Mouse (Mus musculus): ENCODE results near the gene Dzank1. TPM values are rescaled to one million over a fixed set of nuclear protein-coding genes. Genes with fewer than 3 reads are reported as not detected.

Gene Dzank1
- polyA plus RNA-seq, 1 experiment from 2014 or later, result 0.47 TPM

GRCm38 (mm10) chr2:144441386-144441915 lies 85.8 kb downstream of the Dzank1 start:
- no peak overlapping the region for H3K4me3 ChIP-seq (ENCODE audit: low read depth, low read length)
- no peaks in the 10 kb centered on the region for H3K4me1 ChIP-seq (replicated peaks; ENCODE audit: control insufficient read depth, insufficient read depth, low read length)
- 48% methylated on average over 11 of the region's 11 CpGs for WGBS
- no peak overlapping the region for H3K4me2 ChIP-seq (replicated peaks; ENCODE audit: low read depth)
- peak overlapping the region; percentile 73; the same call in 1 of the 2 replicates for H3K27ac ChIP-seq (ENCODE audit: low read depth, low read length)
- H3K27me3 ChIP-seq (replicated peaks; ENCODE audit: control insufficient read depth, insufficient read depth, low read length), result no peaks in the 10 kb centered on the region
- H3K9ac ChIP-seq (ENCODE audit: low read depth, low read length), result no peak overlapping the region
- no peak for TF ChIP-seq CTCF (IDR thresholded peaks at IDR 0.05; ENCODE audit: low read depth)
- peak; percentile 77 for ATAC-seq
- no peaks in the 10 kb centered on the region for H3K36me3 ChIP-seq (ENCODE audit: control insufficient read depth, insufficient read depth)
- H3K9me3 ChIP-seq (ENCODE audit: control insufficient read depth), result no peaks in the 10 kb centered on the region

GRCm38 (mm10) chr2:144439191-144439700 lies 88.0 kb downstream of the Dzank1 start:
- Histone ChIP-seq H3K4me2 (replicated peaks; ENCODE audit: low read depth) (no peak overlapping the region), H3K9ac (ENCODE audit: low read depth, low read length) (no peak overlapping the region), H3K9me3 (ENCODE audit: control insufficient read depth) (no peaks in the 10 kb centered on the region), H3K4me3 (ENCODE audit: low read depth, low read length) (no peak overlapping the region), H3K27me3 (replicated peaks; ENCODE audit: control insufficient read depth, insufficient read depth, low read length) (no peaks in the 10 kb centered on the region), H3K36me3 (ENCODE audit: control insufficient read depth, insufficient read depth) (no peaks in the 10 kb centered on the region), H3K27ac (ENCODE audit: low read depth, low read length) (no peak overlapping the region), H3K4me1 (replicated peaks; ENCODE audit: control insufficient read depth, insufficient read depth, low read length) (no peaks in the 10 kb centered on the region)
- 50% methylated on average over 3 of the region's 3 CpGs for WGBS
- ATAC-seq, result no peak
- no peak for TF ChIP-seq CTCF (IDR thresholded peaks at IDR 0.05; ENCODE audit: low read depth)

- WGBS, result 62% methylated on average over 4 of the region's 4 CpGs
- no peak overlapping the region for H3K4me3 ChIP-seq (ENCODE audit: low read depth, low read length)
- no peak overlapping the region for H3K27ac ChIP-seq (ENCODE audit: low read depth, low read length)
- no peak overlapping the region for H3K9ac ChIP-seq (ENCODE audit: low read depth, low read length)
- H3K27me3 ChIP-seq (replicated peaks; ENCODE audit: control insufficient read depth, insufficient read depth, low read length), result no peaks in the 10 kb centered on the region
- no peaks in the 10 kb centered on the region for H3K36me3 ChIP-seq (ENCODE audit: control insufficient read depth, insufficient read depth)
- ATAC-seq, result no peak
- peak; percentile 61 for TF ChIP-seq CTCF (IDR thresholded peaks at IDR 0.05; ENCODE audit: low read depth)
- no peaks in the 10 kb centered on the region for H3K9me3 ChIP-seq (ENCODE audit: control insufficient read depth)
- no peak overlapping the region for H3K4me2 ChIP-seq (replicated peaks; ENCODE audit: low read depth)
- H3K4me1 ChIP-seq (replicated peaks; ENCODE audit: control insufficient read depth, insufficient read depth, low read length), result no peaks in the 10 kb centered on the region
Measured at GRCm38 (mm10) chr2:144438424-144438823, 88.8 kb downstream of the Dzank1 start.

- TF ChIP-seq CTCF (IDR thresholded peaks at IDR 0.05; ENCODE audit: low read depth), result no peak
- Histone ChIP-seq H3K27ac (ENCODE audit: low read depth, low read length) (no peak overlapping the region), H3K4me2 (replicated peaks; ENCODE audit: low read depth) (no peak overlapping the region), H3K4me3 (ENCODE audit: low read depth, low read length) (no peak overlapping the region), H3K4me1 (replicated peaks; ENCODE audit: control insufficient read depth, insufficient read depth, low read length) (no peaks in the 10 kb centered on the region), H3K36me3 (ENCODE audit: control insufficient read depth, insufficient read depth) (no peaks in the 10 kb centered on the region), H3K9ac (ENCODE audit: low read depth, low read length) (no peak overlapping the region), H3K9me3 (ENCODE audit: control insufficient read depth) (no peaks in the 10 kb centered on the region), H3K27me3 (replicated peaks; ENCODE audit: control insufficient read depth, insufficient read depth, low read length) (no peaks in the 10 kb centered on the region)
- WGBS, result 76% methylated on average over 10 of the region's 10 CpGs
- ATAC-seq, result no peak
Measured at GRCm38 (mm10) chr2:144435679-144436078, 91.5 kb downstream of the Dzank1 start.

GRCm38 (mm10) chr2:144431286-144431825 lies 95.9 kb downstream of the Dzank1 start:
- Histone ChIP-seq H3K4me2 (replicated peaks; ENCODE audit: low read depth) (no peak overlapping the region), H3K4me3 (ENCODE audit: low read depth, low read length) (no peak overlapping the region), H3K27ac (ENCODE audit: low read depth, low read length) (peak overlapping the region; percentile 58), H3K4me1 (replicated peaks; ENCODE audit: control insufficient read depth, insufficient read depth, low read length) (0 out of 2 replicates have a peak, but pooled peaks cover 2% of the 10 kb centered on the region), H3K36me3 (ENCODE audit: control insufficient read depth, insufficient read depth) (no peaks in the 10 kb centered on the region), H3K9me3 (ENCODE audit: control insufficient read depth) (no peaks in the 10 kb centered on the region), H3K9ac (ENCODE audit: low read depth, low read length) (no peak overlapping the region), H3K27me3 (replicated peaks; ENCODE audit: control insufficient read depth, insufficient read depth, low read length) (no peaks in the 10 kb centered on the region)
- WGBS, result 48% methylated on average over 5 of the region's 5 CpGs
- peak; percentile 64 for ATAC-seq
- TF ChIP-seq CTCF (IDR thresholded peaks at IDR 0.05; ENCODE audit: low read depth), result no peak

- no peak for TF ChIP-seq CTCF (IDR thresholded peaks at IDR 0.05; ENCODE audit: low read depth)
- Histone ChIP-seq H3K4me2 (replicated peaks; ENCODE audit: low read depth) (peak overlapping the region; percentile 51), H3K36me3 (ENCODE audit: control insufficient read depth, insufficient read depth) (no peaks in the 10 kb centered on the region), H3K4me3 (ENCODE audit: low read depth, low read length) (no peak overlapping the region), H3K27ac (ENCODE audit: low read depth, low read length) (peak overlapping the region; percentile 81), H3K9ac (ENCODE audit: low read depth, low read length) (no peak overlapping the region), H3K9me3 (ENCODE audit: control insufficient read depth) (no peaks in the 10 kb centered on the region), H3K4me1 (replicated peaks; ENCODE audit: control insufficient read depth, insufficient read depth, low read length) (0 out of 2 replicates have a peak, but pooled peaks cover 2% of the 10 kb centered on the region), H3K27me3 (replicated peaks; ENCODE audit: control insufficient read depth, insufficient read depth, low read length) (no peaks in the 10 kb centered on the region)
- 45% methylated on average over 7 of the region's 7 CpGs for WGBS
- peak; percentile 89 for ATAC-seq
Measured at GRCm38 (mm10) chr2:144429171-144429570, 98.0 kb downstream of the Dzank1 start.

Data from intestine, postnatal 0 days (tissue).